Mouse (Mus musculus) erythroblast, adult 5-6 weeks (primary cell): ENCODE data around the gene Tcf23. TPM values are rescaled to one million over a fixed set of nuclear protein-coding genes. Genes with fewer than 3 reads are reported as not detected.

Experiments used
- ATAC-seq: replicated peaks from 2 replicates; pipeline ENCODE4 v1.8.0; 2016; ENCODE audit warnings: moderate number of reproducible peaks, mild to moderate bottlenecking, moderate TSS enrichment, inconsistent platforms; ENCODE audit not compliant: poor library complexity, low FRiP score, severe bottlenecking
- total RNA-seq, 2 experiments: library from RNA; stranded (forward) in 1 of 2; stranded (reverse) in 1 of 2; fragments of 150-400 nt in 1 of 2; fragments of 200-764, 138-1000 nt in 1 of 2; gene quantifications; 2 replicates each; pipeline versions ENCODE4 v1.2.3 to v1.2.4; 2015 to 2017; ENCODE audit warnings: low replicate concordance in 2 of 2

Gene Tcf23
- total RNA-seq (2015; ENCODE audit: low replicate concordance) (not detected in 2 replicates), total RNA-seq (2017; ENCODE audit: low replicate concordance) (not detected in 2 replicates)

DNA sequence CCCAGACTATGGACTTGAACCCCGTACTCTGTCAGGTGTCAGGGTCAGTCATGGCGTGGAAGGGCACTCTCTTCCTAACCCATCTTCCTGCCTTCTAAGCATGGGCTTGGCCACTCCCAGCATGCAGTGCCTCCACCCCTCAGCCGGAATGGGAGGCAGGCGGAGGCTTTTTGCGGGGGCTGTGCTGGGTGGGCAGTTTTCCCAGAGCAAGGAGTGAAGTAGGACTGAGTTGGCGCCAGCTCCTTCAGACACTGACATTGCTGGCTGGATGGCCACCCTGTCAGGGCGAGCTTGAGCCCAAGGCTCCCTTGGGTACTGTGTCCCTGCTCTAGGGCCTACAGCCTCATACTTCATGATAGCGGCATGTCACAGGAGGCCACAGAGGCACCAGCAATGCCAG, at the start of gene Tcf23:
TSS of gene Tcf23 (plus strand) at position 247 of the 400 bp plus-strand sequence.
- 0 out of 2 replicates have a peak, but pooled peaks have one; percentile 38 for ATAC-seq

DNA sequence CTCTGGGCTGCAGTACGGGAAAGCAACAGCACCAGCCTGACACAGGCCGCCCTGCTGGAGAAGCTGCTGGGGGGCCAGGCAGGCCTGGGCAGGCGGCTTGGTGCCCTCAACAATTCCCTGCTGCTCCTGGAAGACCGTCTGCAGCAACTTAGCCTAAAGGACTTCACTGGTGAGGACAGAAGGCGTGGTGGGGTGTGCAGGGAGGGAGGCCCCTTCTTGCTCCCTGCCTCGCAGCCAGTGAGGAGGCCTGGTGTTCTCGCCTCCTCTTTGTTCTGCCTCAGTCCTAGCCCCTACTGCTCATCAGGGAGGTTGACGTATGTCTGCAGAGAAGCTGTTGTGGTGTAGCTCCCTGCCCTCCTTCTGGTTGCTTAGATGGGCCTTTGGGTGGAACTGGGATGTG, 49.8 kb upstream of the Tcf23 start:
- no peak for ATAC-seq

DNA sequence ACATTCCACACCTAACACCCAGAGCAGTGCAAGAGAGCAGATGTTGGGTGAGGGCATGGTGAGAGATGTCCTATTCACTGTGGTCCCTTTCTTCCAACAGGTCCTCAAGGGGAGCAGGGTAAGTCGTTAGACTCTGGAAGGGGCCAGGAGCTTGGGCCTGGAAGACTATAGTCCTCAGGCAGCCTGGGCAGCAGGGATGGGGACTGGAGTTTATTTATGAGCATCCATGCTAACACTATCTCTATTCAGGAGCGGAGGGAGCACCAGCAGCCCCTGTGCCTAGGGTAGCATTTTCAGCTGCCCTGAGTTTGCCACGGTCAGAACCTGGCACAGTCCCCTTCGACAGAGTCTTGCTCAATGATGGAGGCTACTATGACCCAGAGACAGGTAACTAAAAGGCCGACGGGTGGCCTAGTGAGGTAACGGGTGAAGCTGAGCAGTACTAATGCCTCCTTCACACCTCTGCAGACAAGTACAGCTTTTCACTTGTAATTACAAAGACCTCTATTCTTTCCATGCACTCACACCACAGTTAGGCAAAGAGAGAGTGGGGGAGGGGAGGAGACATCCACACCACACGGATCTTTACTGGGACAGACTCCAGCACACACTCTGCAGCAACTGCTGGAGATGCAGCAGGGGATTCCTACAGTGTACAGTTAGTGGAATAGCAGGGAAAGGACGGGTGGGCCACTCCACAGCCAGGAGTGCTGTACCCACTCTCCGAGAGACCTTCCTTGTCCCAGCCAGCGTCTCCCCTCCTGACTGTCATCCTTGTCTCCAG, 48.4 kb upstream of the Tcf23 start:
- ATAC-seq = no peak

DNA sequence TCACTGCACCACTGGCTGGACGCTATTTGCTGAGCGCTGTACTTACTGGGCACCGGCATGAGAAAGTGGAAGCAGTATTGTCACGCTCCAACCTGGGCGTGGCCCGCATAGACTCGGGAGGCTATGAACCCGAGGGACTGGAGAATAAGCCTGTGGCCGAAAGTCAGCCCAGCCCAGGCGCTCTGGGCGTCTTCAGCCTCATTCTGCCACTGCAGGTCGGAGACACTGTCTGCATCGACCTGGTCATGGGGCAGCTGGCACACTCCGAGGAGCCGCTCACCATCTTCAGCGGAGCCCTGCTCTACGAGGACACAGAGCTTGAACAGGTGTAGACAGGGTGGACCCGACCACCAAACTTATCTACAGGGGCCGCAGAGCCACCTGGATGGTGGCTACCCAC, 47.8 kb upstream of the Tcf23 start:
- no peak for ATAC-seq

DNA sequence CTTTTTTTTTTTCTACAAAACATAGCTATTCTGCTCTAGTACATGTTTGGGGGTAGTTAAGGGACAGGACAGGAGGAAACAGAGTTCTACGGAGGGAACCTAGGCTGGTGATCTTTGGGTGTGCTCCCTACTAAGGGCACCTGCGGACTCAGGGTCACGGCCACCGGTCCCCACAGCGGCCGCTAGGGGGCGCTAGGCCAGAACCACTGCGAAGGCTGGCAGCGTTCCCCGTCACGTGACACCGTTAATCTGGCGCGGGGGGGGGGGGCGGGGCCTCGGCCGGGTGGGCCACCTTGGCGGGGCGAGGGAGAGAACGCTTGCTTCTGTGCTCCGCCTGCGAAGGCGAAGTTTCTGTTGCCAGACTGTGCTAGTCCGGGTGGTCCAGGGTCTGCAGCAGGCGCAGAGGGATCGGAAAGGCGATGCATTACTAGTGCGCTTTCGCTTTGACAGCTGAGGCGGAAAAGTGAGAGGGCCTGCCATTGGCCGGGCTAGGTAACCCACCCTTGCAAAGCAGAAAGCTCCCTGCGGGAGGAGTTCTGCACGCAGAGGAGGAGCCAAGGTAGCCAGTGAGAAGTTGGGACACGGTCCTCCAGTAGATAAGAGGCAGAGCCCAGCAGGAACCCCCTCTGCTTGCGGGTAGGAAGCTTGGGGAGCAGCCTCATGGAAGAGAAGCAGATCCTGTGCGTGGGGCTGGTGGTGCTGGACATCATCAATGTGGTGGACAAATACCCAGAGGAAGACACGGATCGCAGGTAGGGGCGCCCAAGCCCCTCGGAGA, 47.0 kb upstream of the Tcf23 start, which contains the start of gene Khk:
TSS of gene Khk (plus strand) at position 176 of the 778 bp plus-strand sequence.
- peak; percentile 87 for ATAC-seq

GRCm38 (mm10) chr5:30922581-30923041, 45.9 kb upstream of the Tcf23 start:
- ATAC-seq = no peak

GRCm38 (mm10) chr5:30923119-30923518, 45.3 kb upstream of the Tcf23 start:
- no peak for ATAC-seq

DNA sequence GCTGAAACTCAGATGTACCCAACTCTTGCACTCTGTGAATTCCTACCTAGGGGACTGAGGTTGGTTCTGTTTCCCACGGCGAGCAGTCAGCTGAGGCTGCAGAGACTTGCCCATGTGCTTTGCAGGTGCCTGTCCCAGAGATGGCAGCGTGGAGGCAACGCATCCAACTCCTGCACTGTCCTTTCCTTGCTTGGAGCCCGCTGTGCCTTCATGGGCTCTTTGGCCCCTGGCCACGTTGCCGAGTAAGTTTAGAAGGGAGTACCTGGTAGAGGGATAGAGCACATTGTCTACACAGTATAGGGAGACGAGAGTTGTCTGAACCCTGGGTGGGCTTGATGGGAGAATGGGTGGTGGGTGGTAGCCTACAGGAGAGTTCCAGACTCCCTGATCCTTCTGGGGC, 43.8 kb upstream of the Tcf23 start:
- no peak for ATAC-seq

- ATAC-seq = no peak
These were observed 43.2 kb upstream of the Tcf23 start for GRCm38 (mm10) chr5:30925217-30925616.

GRCm38 (mm10) chr5:30926073-30926472, 42.4 kb upstream of the Tcf23 start:
- no peak for ATAC-seq

DNA sequence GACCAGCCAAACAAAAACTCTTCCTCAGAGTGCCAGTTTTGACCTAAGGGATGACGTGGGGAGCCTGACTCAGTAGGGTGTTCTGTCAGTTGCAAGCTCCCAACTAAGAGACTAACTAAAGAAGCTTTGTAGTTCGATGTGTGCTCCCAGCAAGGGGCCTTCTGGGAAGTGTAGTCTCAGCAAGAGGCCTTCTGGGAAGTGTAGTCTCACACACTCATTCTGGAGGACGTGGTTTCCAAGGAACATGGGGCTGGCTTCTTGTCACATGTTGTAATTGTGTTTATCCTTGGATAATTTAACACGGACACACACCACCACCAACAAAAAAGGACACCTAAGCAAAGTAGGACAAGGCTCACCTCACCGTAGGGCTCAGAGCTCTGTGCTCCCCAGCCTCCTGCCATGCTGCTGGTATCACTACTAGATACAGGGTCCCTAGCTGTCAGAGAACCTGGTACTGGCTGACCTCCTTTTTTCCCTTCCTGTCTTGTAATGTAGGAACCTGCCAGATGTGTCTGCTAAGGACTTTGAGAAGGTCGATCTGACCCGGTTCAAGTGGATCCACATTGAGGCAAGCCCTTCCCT, 40.4 kb upstream of the Tcf23 start:
- ATAC-seq = no peak

GRCm38 (mm10) chr5:30930121-30930520, 38.3 kb upstream of the Tcf23 start:
- no peak for ATAC-seq

GRCm38 (mm10) chr5:30930846-30931245, 37.6 kb upstream of the Tcf23 start:
- ATAC-seq = no peak

DNA sequence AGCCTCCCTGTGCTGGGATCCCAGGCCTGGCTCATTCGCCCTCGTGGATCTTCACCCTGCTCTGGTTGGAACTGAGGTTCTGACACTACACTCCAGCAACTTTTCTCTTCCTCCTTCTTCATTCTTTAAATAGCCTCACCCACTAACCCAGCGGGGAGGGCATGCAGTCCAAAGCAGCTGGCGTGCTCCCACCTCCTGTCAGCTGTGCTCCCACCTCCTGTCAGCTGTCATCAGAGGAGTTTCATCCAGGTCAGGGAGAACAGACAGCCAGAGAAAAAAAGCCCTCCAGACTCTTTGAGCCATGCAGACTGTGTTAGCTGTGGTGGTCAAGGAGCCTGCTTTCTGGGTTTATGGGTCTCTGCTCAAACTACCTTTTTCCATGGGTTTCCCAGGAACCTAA, 37.1 kb upstream of the Tcf23 start:
- ATAC-seq = no peak

DNA sequence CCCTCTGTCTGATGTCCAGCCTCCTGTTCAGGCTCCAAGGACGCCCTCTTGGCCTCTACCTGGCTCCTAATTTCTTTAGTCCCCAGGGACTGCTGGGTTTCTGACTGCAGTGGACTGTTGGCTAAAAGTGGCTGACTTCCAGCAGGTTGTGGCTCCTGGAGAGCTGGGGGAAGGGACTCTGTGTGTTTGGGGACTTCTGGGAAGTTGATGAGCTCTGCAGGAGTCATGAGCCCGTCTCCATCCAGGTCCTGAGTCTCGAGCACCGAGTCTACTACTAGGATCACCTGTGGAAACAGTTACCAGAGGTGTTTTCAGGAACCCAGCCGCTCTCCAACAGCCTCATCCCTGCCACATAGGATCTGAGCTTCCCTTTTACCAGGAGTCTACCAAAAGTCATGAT, 34.8 kb upstream of the Tcf23 start:
- ATAC-seq = no peak

- no peak for ATAC-seq
These were observed 33.6 kb upstream of the Tcf23 start for GRCm38 (mm10) chr5:30934725-30935461.

DNA sequence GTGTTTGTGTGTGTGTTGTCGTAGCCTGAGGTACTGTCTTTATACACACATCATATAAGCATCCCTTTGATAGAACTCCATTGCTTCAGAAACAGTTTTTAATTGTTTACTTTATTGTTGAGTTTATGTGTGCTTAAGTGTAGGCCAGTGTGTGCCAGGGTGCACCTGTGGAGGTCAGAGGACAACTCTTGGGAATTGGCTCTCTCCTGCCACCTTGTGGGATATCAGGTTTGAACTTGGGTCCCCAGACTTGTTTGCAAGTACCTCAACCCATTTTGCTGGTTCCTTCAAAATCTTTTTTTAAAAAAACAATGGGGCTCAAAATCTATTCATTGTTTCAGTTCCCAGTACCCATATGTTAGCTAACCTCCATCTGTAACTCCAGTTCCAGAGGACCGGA, 25.5 kb upstream of the Tcf23 start:
- ATAC-seq = no peak

- ATAC-seq = no peak
These were observed 24.1 kb upstream of the Tcf23 start for GRCm38 (mm10) chr5:30944344-30944743.

DNA sequence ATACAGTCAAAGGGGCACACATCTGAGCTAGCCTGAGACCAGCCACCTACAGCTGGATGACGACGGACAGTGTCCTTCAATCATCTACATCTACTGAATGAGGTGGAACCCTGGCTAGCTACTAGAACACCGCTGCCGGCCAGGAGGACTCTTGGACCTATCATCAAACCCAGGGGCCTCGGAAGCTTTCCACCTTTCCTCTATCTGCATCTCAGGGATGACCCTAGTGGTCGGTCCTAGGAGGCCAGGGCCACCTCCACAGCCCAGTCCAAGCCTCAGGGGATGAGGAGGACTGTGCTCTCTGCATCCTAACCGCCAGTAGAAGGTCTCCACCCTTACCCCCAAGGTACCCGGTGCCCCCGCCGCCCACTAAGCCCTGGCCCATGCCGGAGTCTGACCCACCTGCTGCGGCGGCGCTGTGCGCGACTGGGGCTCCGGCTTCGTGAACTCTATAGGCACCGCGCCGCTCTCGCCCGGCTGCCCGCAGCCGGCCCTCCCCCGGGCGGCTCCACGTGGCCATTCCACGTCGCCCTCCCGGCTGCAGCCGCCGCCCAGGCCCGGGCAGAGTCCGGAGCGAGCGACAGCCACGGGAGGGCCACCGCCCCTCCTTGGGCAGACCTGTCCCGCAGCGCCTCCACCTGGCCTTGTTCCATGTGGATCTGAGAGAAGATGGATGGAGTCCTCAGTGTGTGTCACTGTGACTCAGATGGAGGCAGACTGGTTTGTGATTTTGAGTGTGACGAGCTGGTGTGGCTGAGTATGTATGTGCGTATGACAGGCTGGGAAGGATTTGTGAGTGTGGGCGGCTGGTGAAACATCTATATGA, 23.3 kb upstream of the Tcf23 start, which contains the start of gene Cgref1:
TSS of gene Cgref1 (minus strand) at position 636 of the 826 bp plus-strand sequence.
- no peak for ATAC-seq
